Mouse (Mus musculus) intestine, embryonic 15.5 days (tissue): ENCODE results near the gene Rac1. TPM values are rescaled to one million over a fixed set of nuclear protein-coding genes. Genes with fewer than 3 reads are reported as not detected.

Source experiments
- ATAC-seq: fragments of 200-750 bp; cut with Nextera tagmentation; 2 replicates; pipeline ENCODE4 v1.8.0; 2017; ENCODE audit warnings: moderate TSS enrichment, moderate library complexity
- H3K27ac ChIP-seq: fragments of 300-500 bp; sonication (generic); 2 replicates; pipeline ENCODE4 v1.5.1; 2015; ENCODE audit warnings: mild to moderate bottlenecking, inconsistent platforms
- H3K27me3 ChIP-seq: fragments of 300-500 bp; sonication (generic); replicated peaks from 2 replicates; pipeline ENCODE4 v1.6.1; 2015; ENCODE audit warnings: inconsistent platforms
- H3K36me3 ChIP-seq: fragments of 300-500 bp; sonication (generic); 2 replicates; pipeline ENCODE4 v1.6.1; 2015; ENCODE audit warnings: inconsistent platforms
- H3K4me1 ChIP-seq: fragments of 300-500 bp; sonication (generic); replicated peaks from 2 replicates; pipeline ENCODE4 v1.6.1; 2015; ENCODE audit warnings: inconsistent platforms
- H3K4me2 ChIP-seq: fragments of 300-500 bp; sonication (generic); replicated peaks from 2 replicates; pipeline ENCODE4 v1.6.1; 2015; ENCODE audit warnings: mild to moderate bottlenecking, inconsistent platforms
- H3K4me3 ChIP-seq: fragments of 300-500 bp; sonication (generic); replicated peaks from 2 replicates; pipeline ENCODE4 v1.5.1; 2015; ENCODE audit warnings: inconsistent platforms
- H3K9ac ChIP-seq: fragments of 300-500 bp; sonication (generic); 2 replicates; pipeline ENCODE4 v1.6.1; 2015; ENCODE audit warnings: inconsistent platforms
- H3K9me3 ChIP-seq: fragments of 300-500 bp; sonication (generic); 2 replicates; pipeline ENCODE4 v1.6.1; 2016; ENCODE audit warnings: inconsistent platforms
- WGBS: fragments of 180-500 bp; shearing (Covaris S2); methylation state at CpG from one replicate; pipeline ENCODE4 v1.1.7; 2015; 5-methylcytosine and 5-hydroxymethylcytosine counted together
- polyA plus RNA-seq: library from polyadenylated mRNA; unstranded; fragments of >200 nt; fragmentation: Nextera tagmentation; extraction: Ambion mirVana; gene quantifications from 2 replicates; pipeline ENCODE4 v1.2.1, GENCODE M21; 2015

The Rac1 gene
- polyA plus RNA-seq, 1 experiment from 2014 or later = 446 TPM

DNA sequence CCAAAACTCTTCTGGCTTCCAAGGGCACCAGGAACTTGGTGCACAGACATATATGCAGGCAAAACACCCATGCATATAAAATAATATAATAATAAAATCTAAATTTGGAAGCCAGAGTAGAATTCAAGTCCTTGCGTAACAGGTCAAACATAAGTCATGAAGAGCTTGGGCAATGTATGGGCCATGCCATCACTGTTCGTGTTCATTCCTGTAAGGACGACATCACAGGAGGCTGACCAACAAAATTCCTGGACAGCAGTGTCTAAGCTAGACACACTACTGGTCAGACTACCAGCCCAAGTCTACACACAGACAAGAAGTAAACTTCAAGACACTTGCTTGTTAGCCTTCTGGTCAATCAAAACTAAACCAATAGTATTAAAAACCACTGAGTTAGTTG lies 5.0 kb downstream of the Rac1 start:
- Histone ChIP-seq H3K4me2 (no peak overlapping the region), H3K9ac (no peak overlapping the region), H3K27ac (no peak overlapping the region), H3K4me1 (peaks cover 53% of the 10 kb centered on the region), H3K4me3 (no peak overlapping the region), H3K27me3 (no peaks in the 10 kb centered on the region), H3K9me3 (no peaks in the 10 kb centered on the region), H3K36me3 (no peaks in the 10 kb centered on the region)
- no peak for ATAC-seq
- 86% methylated on average over 3 of the region's 3 CpGs for WGBS

GRCm38 (mm10) chr5:143520415-143520814 lies 7.4 kb downstream of the Rac1 start:
- Histone ChIP-seq H3K27me3 (no peaks in the 10 kb centered on the region), H3K4me1 (peaks cover 43% of the 10 kb centered on the region), H3K36me3 (peaks cover 7% of the 10 kb centered on the region), H3K9me3 (no peaks in the 10 kb centered on the region), H3K27ac (no peak overlapping the region), H3K9ac (no peak overlapping the region), H3K4me2 (no peak overlapping the region), H3K4me3 (no peak overlapping the region)
- no peak for ATAC-seq
- 58% methylated on average over 2 of the region's 2 CpGs for WGBS

GRCm38 (mm10) chr5:143518045-143518591 lies 9.7 kb downstream of the Rac1 start:
- H3K4me2 ChIP-seq = 0 out of 2 replicates have a peak overlapping the region, but pooled peaks have one; percentile 5
- peak overlapping the region; percentile 49 for H3K27ac ChIP-seq
- WGBS = 44% methylated on average over 6 of the region's 6 CpGs
- H3K9me3 ChIP-seq = no peaks in the 10 kb centered on the region
- H3K4me3 ChIP-seq = no peak overlapping the region
- peaks cover 32% of the 10 kb centered on the region for H3K4me1 ChIP-seq
- no peak overlapping the region for H3K9ac ChIP-seq
- H3K36me3 ChIP-seq = peaks cover 22% of the 10 kb centered on the region
- ATAC-seq = peak; percentile 43
- no peaks in the 10 kb centered on the region for H3K27me3 ChIP-seq

GRCm38 (mm10) chr5:143517436-143517835 lies 10.4 kb downstream of the Rac1 start:
- Histone ChIP-seq H3K4me2 (no peak overlapping the region), H3K9ac (no peak overlapping the region), H3K36me3 (peaks cover 23% of the 10 kb centered on the region), H3K27me3 (no peaks in the 10 kb centered on the region), H3K9me3 (no peaks in the 10 kb centered on the region), H3K27ac (no peak overlapping the region), H3K4me3 (no peak overlapping the region), H3K4me1 (peaks cover 32% of the 10 kb centered on the region)
- no peak for ATAC-seq
- WGBS = 55% methylated on average over 6 of the region's 6 CpGs

- no peak overlapping the region for H3K4me2 ChIP-seq
- H3K9ac ChIP-seq = no peak overlapping the region
Measured at GRCm38 (mm10) chr5:143517005-143517404, 10.8 kb downstream of the Rac1 start.

GRCm38 (mm10) chr5:143514878-143515277 lies 13.0 kb downstream of the Rac1 start:
- Histone ChIP-seq H3K4me1 (peaks cover 27% of the 10 kb centered on the region), H3K36me3 (peaks cover 23% of the 10 kb centered on the region), H3K9me3 (no peaks in the 10 kb centered on the region), H3K27ac (no peak overlapping the region), H3K4me2 (no peak overlapping the region), H3K9ac (no peak overlapping the region), H3K27me3 (no peaks in the 10 kb centered on the region), H3K4me3 (no peak overlapping the region)
- WGBS = 88% methylated on average over 5 of the region's 5 CpGs
- no peak for ATAC-seq

More at GRCm38 (mm10) chr5:143517005-143517404, 10.8 kb downstream of the Rac1 start:
- no peak overlapping the region for H3K4me3 ChIP-seq
- no peak overlapping the region for H3K27ac ChIP-seq
- H3K9me3 ChIP-seq = no peaks in the 10 kb centered on the region
- ATAC-seq = no peak
- H3K36me3 ChIP-seq = peaks cover 23% of the 10 kb centered on the region
- no peaks in the 10 kb centered on the region for H3K27me3 ChIP-seq
- H3K4me1 ChIP-seq = peaks cover 35% of the 10 kb centered on the region
- 80% methylated on average over 11 of the region's 11 CpGs for WGBS

- 68% methylated on average over 4 of the region's 4 CpGs for WGBS
- Histone ChIP-seq H3K4me3 (no peak overlapping the region), H3K27ac (0 out of 2 replicates have a peak overlapping the region, but pooled peaks have one; percentile 32), H3K4me1 (peaks cover 13% of the 10 kb centered on the region; the same call in 1 of the 2 replicates), H3K4me2 (no peak overlapping the region), H3K9ac (no peak overlapping the region), H3K9me3 (no peaks in the 10 kb centered on the region), H3K36me3 (peaks cover 40% of the 10 kb centered on the region), H3K27me3 (no peaks in the 10 kb centered on the region)
- ATAC-seq = peak; percentile 75
Measured at GRCm38 (mm10) chr5:143512305-143512704, 15.5 kb downstream of the Rac1 start.

- Histone ChIP-seq H3K36me3 (peaks cover 41% of the 10 kb centered on the region), H3K4me2 (no peak overlapping the region), H3K27ac (no peak overlapping the region), H3K9me3 (no peaks in the 10 kb centered on the region), H3K9ac (no peak overlapping the region), H3K4me1 (peaks cover 13% of the 10 kb centered on the region; the same call in 1 of the 2 replicates), H3K27me3 (no peaks in the 10 kb centered on the region), H3K4me3 (no peak overlapping the region)
- 59% methylated on average over 4 of the region's 4 CpGs for WGBS
- ATAC-seq = no peak
Measured at GRCm38 (mm10) chr5:143511577-143511976, 16.3 kb downstream of the Rac1 start.

GRCm38 (mm10) chr5:143509737-143510136 lies 18.1 kb downstream of the Rac1 start:
- 78% methylated on average over 11 of the region's 11 CpGs for WGBS
- H3K27me3 ChIP-seq = no peaks in the 10 kb centered on the region
- H3K4me3 ChIP-seq = no peak overlapping the region
- H3K4me2 ChIP-seq = no peak overlapping the region
- H3K9me3 ChIP-seq = no peaks in the 10 kb centered on the region
- no peak overlapping the region for H3K27ac ChIP-seq
- no peak for ATAC-seq
- H3K9ac ChIP-seq = no peak overlapping the region
- H3K4me1 ChIP-seq = peaks cover 13% of the 10 kb centered on the region; the same call in 1 of the 2 replicates
- peaks cover 32% of the 10 kb centered on the region for H3K36me3 ChIP-seq

- peaks cover 31% of the 10 kb centered on the region for H3K36me3 ChIP-seq
- H3K27me3 ChIP-seq = no peaks in the 10 kb centered on the region
- H3K4me2 ChIP-seq = no peak overlapping the region
Measured at GRCm38 (mm10) chr5:143509294-143509693, 18.5 kb downstream of the Rac1 start.

GRCm38 (mm10) chr5:143505545-143505944 lies 22.3 kb downstream of the Rac1 start:
- no peak overlapping the region for H3K9ac ChIP-seq
- H3K4me3 ChIP-seq = no peak overlapping the region
- no peak overlapping the region for H3K4me2 ChIP-seq
- H3K9me3 ChIP-seq = no peaks in the 10 kb centered on the region
- WGBS = 72% methylated on average over 7 of the region's 7 CpGs
- no peaks in the 10 kb centered on the region for H3K27me3 ChIP-seq
- peaks cover 21% of the 10 kb centered on the region for H3K36me3 ChIP-seq
- no peak overlapping the region for H3K27ac ChIP-seq
- ATAC-seq = no peak
- H3K4me1 ChIP-seq = peaks cover 5% of the 10 kb centered on the region; the same call in 1 of the 2 replicates

More at GRCm38 (mm10) chr5:143509294-143509693, 18.5 kb downstream of the Rac1 start:
- no peaks in the 10 kb centered on the region for H3K9me3 ChIP-seq
- WGBS = 73% methylated on average over 9 of the region's 9 CpGs
- H3K4me3 ChIP-seq = no peak overlapping the region
- no peak overlapping the region for H3K27ac ChIP-seq
- H3K4me1 ChIP-seq = peaks cover 13% of the 10 kb centered on the region; the same call in 1 of the 2 replicates
- no peak overlapping the region for H3K9ac ChIP-seq
- ATAC-seq = no peak

- no peak overlapping the region for H3K27ac ChIP-seq
- peaks cover 21% of the 10 kb centered on the region for H3K36me3 ChIP-seq
Measured at GRCm38 (mm10) chr5:143505056-143505455, 22.8 kb downstream of the Rac1 start.

DNA sequence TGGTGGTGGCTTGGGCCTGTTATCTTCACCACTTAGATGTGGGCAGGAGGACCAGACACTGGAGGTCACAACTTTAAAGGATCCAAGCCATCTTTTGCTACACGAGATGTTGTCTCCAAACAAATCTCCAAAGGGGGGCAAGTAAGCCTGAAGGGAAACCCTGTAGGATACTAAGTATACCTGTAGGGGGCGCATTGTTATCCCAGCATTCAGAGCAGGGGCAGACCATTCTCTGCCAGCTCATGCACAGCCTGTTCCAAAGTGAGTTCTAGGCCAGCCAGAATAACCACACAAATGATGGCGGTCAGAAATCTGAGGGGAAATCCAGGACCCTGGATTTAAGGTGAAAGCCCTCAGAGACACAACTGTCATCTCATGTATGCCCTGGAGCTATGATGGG lies 23.4 kb downstream of the Rac1 start:
- H3K4me1 ChIP-seq = 0 out of 2 replicates have a peak, but pooled peaks cover 5% of the 10 kb centered on the region
- no peak overlapping the region for H3K4me3 ChIP-seq
- no peak for ATAC-seq
- H3K4me2 ChIP-seq = no peak overlapping the region
- peaks cover 18% of the 10 kb centered on the region for H3K36me3 ChIP-seq
- H3K9me3 ChIP-seq = no peaks in the 10 kb centered on the region
- WGBS = 65% methylated on average over 3 of the region's 3 CpGs
- H3K27me3 ChIP-seq = no peaks in the 10 kb centered on the region
- H3K9ac ChIP-seq = no peak overlapping the region
- no peak overlapping the region for H3K27ac ChIP-seq

More at GRCm38 (mm10) chr5:143505056-143505455, 22.8 kb downstream of the Rac1 start:
- 0 out of 2 replicates have a peak, but pooled peaks cover 5% of the 10 kb centered on the region for H3K4me1 ChIP-seq
- no peaks in the 10 kb centered on the region for H3K9me3 ChIP-seq
- H3K4me2 ChIP-seq = no peak overlapping the region
- no peaks in the 10 kb centered on the region for H3K27me3 ChIP-seq
- ATAC-seq = no peak
- no peak overlapping the region for H3K4me3 ChIP-seq
- H3K9ac ChIP-seq = no peak overlapping the region
- WGBS = 85% methylated on average over 8 of the region's 8 CpGs
